8 mouse cellular contexts compared by ENCODE assay signal in genomic region chr1:43397096-43397495, GRCm38 (mm10).
"Had no signal": no experiment of that assay in that cellular context is flagged by ENCODE, and none has a peak within 500 bp of the region (broad histone marks: within the 10 kb centered on the region; RNA-seq: fewer than 3 reads in every experiment).

No protein-coding gene starts in this region.

- DNase-seq: kidney, postnatal 10 days; left cerebral cortex, postnatal 4 days; lung, embryonic 14.5 days; lung, postnatal 10 days; lung, postnatal 4 days; right cerebral cortex, postnatal 25 days had no signal

- ATAC-seq: liver, embryonic 12.5 days; midbrain, embryonic 15.5 days had no signal
